Mouse (Mus musculus) thymus, adult 2 months (tissue): ENCODE results near the gene Sptbn1.

Experiments used
- CTCF ChIP-seq: fragments of 200-500 bp; IDR thresholded peaks from 2 replicates; pipeline ENCODE4 v1.5.1; 2012; ENCODE audit warnings: mild to moderate bottlenecking, control low read depth, low read length, moderate library complexity, borderline replicate concordance; ENCODE audit not compliant: control insufficient read depth, poor library complexity, insufficient read depth; ENCODE audit errors: extremely low read depth
- POLR2A ChIP-seq: fragments of 200-500 bp; IDR thresholded peaks from 2 replicates; pipeline ENCODE4 v1.6.1; 2012; ENCODE audit warnings: mild to moderate bottlenecking, low read length, control low read depth, moderate library complexity; ENCODE audit not compliant: control insufficient read depth, poor library complexity, insufficient read depth; ENCODE audit errors: extremely low read depth

DNA sequence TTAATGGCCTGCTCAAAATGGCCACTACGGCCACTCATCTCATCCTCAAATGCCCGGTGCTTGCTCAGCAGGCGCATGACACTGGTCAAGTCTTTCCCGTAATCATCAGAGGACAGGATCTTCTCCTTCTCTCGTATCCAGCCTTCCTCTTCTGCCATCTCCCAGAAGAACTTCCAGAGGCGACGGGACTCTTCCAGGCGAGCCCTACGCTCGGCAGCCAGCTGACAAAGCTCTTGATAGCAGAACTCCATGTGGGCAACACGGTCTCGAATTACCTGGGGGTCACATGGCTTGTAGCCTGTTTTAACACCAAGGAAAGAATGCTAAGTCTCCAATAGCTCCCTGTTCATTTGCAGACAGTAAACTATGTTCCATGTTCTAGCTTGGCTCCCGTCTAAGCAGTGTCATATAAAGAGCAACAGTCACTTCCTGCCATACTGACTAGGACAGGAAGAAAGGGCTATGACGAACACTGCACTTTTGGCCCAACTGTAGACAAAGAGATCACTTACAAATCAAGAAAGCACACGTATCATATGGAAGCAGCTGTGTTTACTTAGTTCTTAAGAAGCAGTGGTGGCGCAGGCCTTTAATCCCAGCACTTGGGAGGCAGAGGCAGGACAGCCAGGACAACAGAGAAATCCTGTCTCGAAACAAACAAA is 128.7 kb downstream of the Sptbn1 start:
- TF ChIP-seq CTCF (no peak), POLR2A (no peak)
